Mouse (Mus musculus) CH12.LX (cell line): Measurements from ENCODE around the gene Gm20388. TPM values are rescaled to one million over a fixed set of nuclear protein-coding genes. Genes with fewer than 3 reads are reported as not detected.
A peak's percentile ranks its signal among the peaks of the same experiment; 100 is the strongest.

Source experiments
- DNase-seq: peaks from one replicate; pipeline ENCODE4 v3.0.0-alpha.2; 2013; ENCODE audit errors: extremely low read depth
- H3K27ac ChIP-seq: 2 replicates; pipeline ENCODE4 v1.5.1; 2012; ENCODE audit warnings: low read depth, mild to moderate bottlenecking, control low read depth, moderate library complexity; ENCODE audit not compliant: insufficient read depth
- H3K27me3 ChIP-seq: replicated peaks from 2 replicates; pipeline ENCODE3; 2012; ENCODE audit warnings: inconsistent platforms
- H3K36me3 ChIP-seq, 2 experiments: replicated peaks in 1 of 2; 2 replicates each; pipeline versions ENCODE3 to v1.6.1; 2012; ENCODE audit warnings: inconsistent platforms in 1 of 2, low read length in 1 of 2, mild to moderate bottlenecking in 1 of 2, mixed read lengths in 1 of 2, moderate library complexity in 1 of 2; ENCODE audit not compliant: control insufficient read depth in 1 of 2, insufficient read depth in 1 of 2
- H3K4me1 ChIP-seq, 2 experiments: 2 replicates each; pipeline ENCODE4 v1.6.1; 2012; ENCODE audit warnings: inconsistent platforms in 1 of 2, moderate library complexity in 1 of 2; ENCODE audit not compliant: insufficient read depth in 2 of 2, control insufficient read depth in 1 of 2
- H3K4me2 ChIP-seq: 2 replicates; pipeline ENCODE4 v1.6.1; 2012; ENCODE audit warnings: low read depth, mild to moderate bottlenecking, control low read depth; ENCODE audit not compliant: poor library complexity, insufficient read depth, severe bottlenecking
- H3K4me3 ChIP-seq, 3 experiments: fragments of 150-350 bp in 1 of 3; sonication (generic) in 1 of 3; replicated peaks in 1 of 3; 2 replicates each; pipeline versions ENCODE3 to v1.5.1; 2011 to 2012; ENCODE audit warnings: low read depth in 2 of 3, low read length in 2 of 3, mild to moderate bottlenecking in 2 of 3, moderate library complexity in 2 of 3, control low read depth in 1 of 3, improper control_type of control experiment in 1 of 3, inconsistent platforms in 1 of 3, mixed read lengths in 1 of 3; ENCODE audit not compliant: poor library complexity in 1 of 3
- H3K79me2 ChIP-seq: replicated peaks from 2 replicates; pipeline ENCODE4 v1.6.1; 2012; ENCODE audit warnings: mild to moderate bottlenecking, moderate library complexity; ENCODE audit not compliant: control insufficient read depth, poor library complexity, insufficient read depth, severe bottlenecking; ENCODE audit errors: extremely low read depth
- H3K9ac ChIP-seq: 2 replicates; pipeline ENCODE4 v1.6.1; 2012; ENCODE audit warnings: low read depth, mild to moderate bottlenecking, control low read depth, moderate library complexity; ENCODE audit not compliant: insufficient read depth
- H3K9me3 ChIP-seq: replicated peaks from 2 replicates; pipeline ENCODE3; 2012; ENCODE audit warnings: low read length, inconsistent platforms, mixed read lengths
- BHLHE40 ChIP-seq: IDR thresholded peaks from 2 replicates; pipeline ENCODE4 v1.6.1; 2011; ENCODE audit warnings: mild to moderate bottlenecking, low read depth, low read length, improper control_type of control experiment
- CHD1 ChIP-seq: IDR thresholded peaks from 2 replicates; pipeline ENCODE4 v1.6.1; 2012; ENCODE audit warnings: low read depth, low read length, improper control_type of control experiment, inconsistent platforms
- CHD2 ChIP-seq: IDR thresholded peaks from 2 replicates; pipeline ENCODE4 v1.6.1; 2011; ENCODE audit warnings: low read length, improper control_type of control experiment
- CTCF ChIP-seq, 2 experiments: IDR thresholded peaks in 1 of 2; conservative IDR thresholded peaks in 1 of 2; 2 replicates each; pipeline ENCODE4 v1.5.1; 2011 to 2012; ENCODE audit warnings: low read depth in 2 of 2, low read length in 2 of 2, improper control_type of control experiment in 1 of 2, inconsistent platforms in 1 of 2, mild to moderate bottlenecking in 1 of 2, moderate library complexity in 1 of 2
- E2F4 ChIP-seq: IDR thresholded peaks from 2 replicates; pipeline ENCODE4 v1.6.1; 2011; ENCODE audit warnings: low read depth, low read length, improper control_type of control experiment; ENCODE audit not compliant: insufficient replicate concordance
- ETS1 ChIP-seq: conservative IDR thresholded peaks from 2 replicates; pipeline ENCODE4 v1.6.1; 2012; ENCODE audit warnings: low read depth, mild to moderate bottlenecking, inconsistent platforms, low read length, improper control_type of control experiment, moderate library complexity
- GABPA ChIP-seq: IDR thresholded peaks from 2 replicates; pipeline ENCODE4 v1.6.1; 2012; ENCODE audit warnings: low read depth, low read length, improper control_type of control experiment, inconsistent platforms; ENCODE audit not compliant: insufficient replicate concordance
- HCFC1 ChIP-seq: IDR thresholded peaks from 2 replicates; pipeline ENCODE4 v1.6.1; 2012; ENCODE audit warnings: low read depth, mild to moderate bottlenecking, inconsistent platforms, low read length, improper control_type of control experiment
- IRF4 ChIP-seq: IDR thresholded peaks from 2 replicates; pipeline ENCODE4 v1.6.1; 2014; ENCODE audit warnings: low read depth, mild to moderate bottlenecking, inconsistent platforms, low read length, improper control_type of control experiment
- KAT2A ChIP-seq: IDR thresholded peaks from 2 replicates; pipeline ENCODE4 v1.6.1; 2012; ENCODE audit warnings: low read length, improper control_type of control experiment, inconsistent platforms; ENCODE audit not compliant: insufficient replicate concordance
- MAFK ChIP-seq: IDR thresholded peaks from 2 replicates; pipeline ENCODE4 v1.6.1; 2011; ENCODE audit warnings: low read length, improper control_type of control experiment; ENCODE audit not compliant: insufficient replicate concordance
- MAX ChIP-seq: IDR thresholded peaks from 2 replicates; pipeline ENCODE4 v1.6.1; 2011; ENCODE audit warnings: low read length, improper control_type of control experiment
- MAZ ChIP-seq: IDR thresholded peaks from 2 replicates; pipeline ENCODE4 v1.6.1; 2012; ENCODE audit warnings: low read depth, mild to moderate bottlenecking, inconsistent platforms, low read length, improper control_type of control experiment, moderate library complexity
- MEF2A ChIP-seq: IDR thresholded peaks from 2 replicates; pipeline ENCODE4 v1.6.1; 2014; ENCODE audit warnings: low read depth, mild to moderate bottlenecking, inconsistent platforms, low read length, improper control_type of control experiment, borderline replicate concordance
- MYC ChIP-seq: IDR thresholded peaks from 2 replicates; pipeline ENCODE4 v1.6.1; 2011; ENCODE audit warnings: low read depth, mild to moderate bottlenecking, improper control_type of control experiment, low read length
- NELFE ChIP-seq: IDR thresholded peaks from 2 replicates; pipeline ENCODE4 v1.6.1; 2011; ENCODE audit warnings: low read depth, low read length, improper control_type of control experiment
- NRF1 ChIP-seq: IDR thresholded peaks from 2 replicates; pipeline ENCODE4 v1.6.1; 2014; ENCODE audit warnings: low read depth, mild to moderate bottlenecking, inconsistent platforms, low read length, improper control_type of control experiment, moderate library complexity
- PAX5 ChIP-seq: IDR thresholded peaks from 2 replicates; pipeline ENCODE4 v1.6.1; 2012; ENCODE audit warnings: low read length, inconsistent platforms, mixed read lengths
- POLR2A ChIP-seq: IDR thresholded peaks from 2 replicates; pipeline ENCODE4 v1.6.1; 2011; ENCODE audit warnings: low read depth, mild to moderate bottlenecking, improper control_type of control experiment, low read length
- POLR2AphosphoS2 ChIP-seq: IDR thresholded peaks from 2 replicates; pipeline ENCODE4 v1.6.1; 2011; ENCODE audit warnings: low read depth, low read length, improper control_type of control experiment
- RAD21 ChIP-seq: IDR thresholded peaks from 2 replicates; pipeline ENCODE4 v1.6.1; 2011; ENCODE audit warnings: low read depth, mild to moderate bottlenecking, low read length, improper control_type of control experiment, moderate library complexity
- RCOR1 ChIP-seq: conservative IDR thresholded peaks from 2 replicates; pipeline ENCODE4 v1.6.1; 2012; ENCODE audit warnings: low read depth, mild to moderate bottlenecking, inconsistent platforms, low read length, improper control_type of control experiment
- SIN3A ChIP-seq: IDR thresholded peaks from 2 replicates; pipeline ENCODE4 v1.6.1; 2012; ENCODE audit warnings: low read length, improper control_type of control experiment, inconsistent platforms
- TBP ChIP-seq: conservative IDR thresholded peaks from 2 replicates; pipeline ENCODE4 v1.6.1; 2011; ENCODE audit warnings: low read depth, low read length, improper control_type of control experiment
- TCF12 ChIP-seq: IDR thresholded peaks from 2 replicates; pipeline ENCODE4 v1.6.1; 2014; ENCODE audit warnings: low read depth, mild to moderate bottlenecking, inconsistent platforms, low read length, improper control_type of control experiment
- UBTF ChIP-seq: IDR thresholded peaks from 2 replicates; pipeline ENCODE4 v1.6.1; 2012; ENCODE audit warnings: low read depth, mild to moderate bottlenecking, inconsistent platforms, low read length, improper control_type of control experiment, moderate library complexity
- USF1 ChIP-seq: IDR thresholded peaks from 2 replicates; pipeline ENCODE4 v1.6.1; 2014; ENCODE audit warnings: low read depth, mild to moderate bottlenecking, inconsistent platforms, low read length, improper control_type of control experiment
- USF2 ChIP-seq: conservative IDR thresholded peaks from 2 replicates; pipeline ENCODE4 v1.6.1; 2011; ENCODE audit warnings: low read depth, low read length, improper control_type of control experiment
- ZC3H11A ChIP-seq: IDR thresholded peaks from 2 replicates; pipeline ENCODE4 v1.6.1; 2012; ENCODE audit warnings: low read depth, mild to moderate bottlenecking, inconsistent platforms, low read length, improper control_type of control experiment
- ZMIZ1 ChIP-seq: IDR thresholded peaks from 2 replicates; pipeline ENCODE4 v1.6.1; 2012; ENCODE audit warnings: low read depth, mild to moderate bottlenecking, inconsistent platforms, low read length, improper control_type of control experiment
- ZNF384 ChIP-seq: IDR thresholded peaks from 2 replicates; pipeline ENCODE4 v1.6.1; 2012; ENCODE audit warnings: low read depth, low read length, improper control_type of control experiment, inconsistent platforms
- dilution Hi-C: fragments of 300-500 bp; cut with MboI; formaldehyde crosslinking; loops from 2 replicates; pipeline ENCODE4 v1.14.3; 2020; ENCODE audit warnings: low sequenced_read_pairs; ENCODE audit not compliant: extremely low pct_unique_long_range_greater_than_20kb, extremely low pct_ligation_motif_present
- in situ Hi-C: fragments of 300-500 bp; cut with MboI; formaldehyde crosslinking; loops from 3 replicates; pipeline ENCODE4 v1.14.3; 2019; ENCODE audit warnings: low sequenced_read_pairs, low pct_ligation_motif_present, low pct_unique_long_range_greater_than_20kb, mixed read lengths
- polyA plus RNA-seq: library from polyadenylated mRNA; unstranded; fragments of >175 nt; gene quantifications from 2 replicates; pipeline ENCODE4 v1.2.1, GENCODE M21; 2012; ENCODE audit warnings: low read depth; ENCODE audit not compliant: insufficient read length
- total RNA-seq, 2 experiments: library from RNA; depleted of rRNA; stranded (reverse); fragments of 300-350 nt in 1 of 2; fragments of >200 nt in 1 of 2; gene quantifications; 2 replicates each; pipeline ENCODE4 v1.2.3; 2012 to 2014

Gm20388 gene
- total and polyA plus RNA-seq, 3 experiments = 14.8 to 26.3 (median 22.2) TPM

DNA sequence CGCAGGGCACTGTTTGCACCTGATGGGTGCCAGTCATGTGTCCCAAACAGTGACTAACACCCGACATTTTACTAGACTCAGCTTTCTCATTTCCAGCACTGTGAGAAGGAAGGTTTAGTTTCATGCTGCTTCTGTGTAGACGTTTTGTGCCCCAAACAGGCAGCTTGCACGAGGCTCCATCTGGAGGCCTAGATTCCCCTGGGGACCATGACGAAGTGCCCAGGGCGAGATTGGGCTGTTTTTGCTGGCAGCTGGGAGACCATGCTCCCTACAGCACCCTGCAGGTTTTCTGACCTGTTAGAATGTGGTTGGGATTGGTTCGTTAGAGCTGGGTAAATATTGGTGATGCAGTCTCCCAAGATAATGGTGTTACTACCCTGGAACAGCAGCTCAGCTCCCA is 3760.1 kb downstream of the Gm20388 start:
- peaks cover 21 to 38% of the 10 kb centered on the region in 2 experiments for H3K4me1 ChIP-seq
- in situ Hi-C loops = no loop called here
- no peak overlapping the region for H3K4me3 ChIP-seq
- dilution Hi-C loops = no loop called here
- no peak overlapping the region for H3K27ac ChIP-seq
- H3K9me3 ChIP-seq = no peaks in the 10 kb centered on the region
- H3K79me2 ChIP-seq = no peaks in the 10 kb centered on the region
- peaks cover 32% of the 10 kb centered on the region for H3K27me3 ChIP-seq
- H3K36me3 ChIP-seq = no peaks in the 10 kb centered on the region
- TF ChIP-seq ETS1 = 0 out of 2 replicates have a peak, but pooled peaks have one; percentile 23
- TF ChIP-seq BHLHE40 = peak; percentile 49; the same call in 1 of the 2 replicates
- TF ChIP-seq CHD2 = no peak
- DNase-seq = peak; percentile 55
- peak overlapping the region; percentile 21; the same call in 1 of the 2 replicates for H3K4me2 ChIP-seq
- no peak overlapping the region for H3K9ac ChIP-seq

DNA sequence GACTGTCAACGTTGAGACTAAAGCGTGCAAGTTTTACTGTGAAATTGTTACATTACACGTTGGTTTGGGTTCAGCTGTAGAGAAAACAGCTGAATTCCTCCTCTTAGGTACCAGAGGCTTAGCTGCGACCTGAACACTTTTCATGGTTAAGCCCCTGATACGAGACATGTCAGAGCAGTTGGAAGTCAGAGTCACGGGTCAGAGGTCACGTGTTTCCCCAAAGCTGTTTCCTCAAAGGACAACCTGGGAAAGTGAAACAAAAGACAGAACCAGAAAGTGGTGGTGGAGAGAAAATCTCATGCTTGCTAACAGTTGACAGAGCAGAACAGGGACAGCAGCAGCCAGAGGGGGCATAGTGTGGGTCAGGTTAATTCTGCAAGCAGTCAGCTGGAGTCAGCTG is 3760.8 kb downstream of the Gm20388 start:
- H3K4me3 ChIP-seq = no peak overlapping the region
- no peaks in the 10 kb centered on the region for H3K36me3 ChIP-seq
- in situ Hi-C loops (no loop called here), dilution Hi-C loops (no loop called here)
- H3K27me3 ChIP-seq = peaks cover 32% of the 10 kb centered on the region
- 0 out of 2 replicates have a peak overlapping the region, but pooled peaks have one; percentile 21 for H3K4me2 ChIP-seq
- DNase-seq = peak; percentile 28
- H3K4me1 ChIP-seq = peaks cover 21 to 38% of the 10 kb centered on the region in 2 experiments
- no peak overlapping the region for H3K9ac ChIP-seq
- no peaks in the 10 kb centered on the region for H3K9me3 ChIP-seq
- TF ChIP-seq CHD2 (no peak), GABPA (no peak), POLR2A (no peak), PAX5 (no peak), ETS1 (0 out of 2 replicates have a peak, but pooled peaks have one; percentile 15), E2F4 (no peak), USF1 (peak; percentile 27; the same call in 1 of the 2 replicates), USF2 (peak; percentile 43; the same call in 1 of the 2 replicates), RCOR1 (no peak), ZMIZ1 (no peak), MAFK (no peak), NRF1 (no peak), RAD21 (no peak), TCF12 (no peak), NELFE (no peak), ZNF384 (no peak), CHD1 (no peak), CTCF (conservative IDR thresholded peaks at IDR 0.05 in 1 of 2, IDR thresholded peaks at IDR 0.05 in 1 of 2; ENCODE audit: low read depth in 2 of 2, low read length in 2 of 2) (no peak), MEF2A (no peak), HCFC1 (no peak), POLR2AphosphoS2 (no peak), SIN3A (no peak), MAX (peak; percentile 74), TBP (no peak), MYC (no peak), UBTF (no peak), ZC3H11A (no peak), MAZ (no peak), KAT2A (no peak), IRF4 (no peak; the same call in 1 of the 2 replicates), BHLHE40 (peak; percentile 79)
- TF ChIP-seq, all 38 proteins: peak for 5
- Histone ChIP-seq H3K27ac (no peak overlapping the region), H3K79me2 (no peaks in the 10 kb centered on the region)
